Mouse (Mus musculus): ENCODE data around the gene Tmem56. TPM values are rescaled to one million over a fixed set of nuclear protein-coding genes. Genes with fewer than 3 reads are reported as not detected.

The Tmem56 gene
- total RNA-seq, 2 experiments from 2014 or later: 1.00 to 1.4 TPM

DNA sequence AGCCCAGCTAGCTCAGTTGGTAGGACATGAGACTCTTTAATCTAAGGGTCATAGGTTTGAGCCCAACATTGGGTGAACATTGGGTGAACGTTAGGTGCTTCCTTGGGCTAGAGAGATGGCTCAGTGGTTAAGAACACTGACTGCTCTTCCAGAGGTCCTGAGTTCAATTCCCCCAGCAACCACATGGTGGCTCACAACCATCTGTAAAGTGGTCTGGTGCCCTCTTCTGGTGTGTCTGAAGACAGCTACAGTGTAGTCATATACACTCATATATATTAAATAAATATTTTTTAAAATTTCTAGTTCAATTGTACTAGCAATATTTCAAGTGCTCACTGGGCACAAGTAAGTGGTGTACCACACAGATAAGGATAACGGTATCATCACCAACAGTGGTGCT lies 4.3 kb upstream of the Tmem56 start:
- DNase-seq: no peak
- intact Hi-C loops (cut with DNase I): no loop called here

- intact Hi-C loops (cut with DNase I): no loop called here
Observed at GRCm38 (mm10) chr3:121285219-121285618, 2.3 kb upstream of the Tmem56 start.

DNA sequence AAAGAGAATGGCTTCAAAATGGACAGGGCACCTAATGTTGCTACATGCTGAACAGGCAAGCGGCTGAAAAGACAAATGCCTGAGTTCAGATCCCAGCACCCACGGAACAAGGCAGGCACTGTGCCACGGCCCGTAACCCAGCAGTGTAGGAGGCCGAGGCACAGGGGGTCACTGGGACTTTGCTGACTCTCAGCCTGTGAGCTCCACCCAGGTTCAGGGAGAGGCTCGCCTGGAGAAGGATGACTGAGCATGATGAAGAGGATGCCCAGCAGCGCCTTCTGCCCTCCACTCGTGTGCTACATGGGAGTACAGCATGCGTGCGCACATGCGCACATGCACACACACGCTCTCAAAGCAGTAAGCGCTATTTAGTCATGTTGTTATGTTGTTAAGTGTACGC lies 3.2 kb downstream of the Tmem56 start:
- DNase-seq: no peak
- intact Hi-C loops (cut with DNase I): no loop called here

More at GRCm38 (mm10) chr3:121285219-121285618, 2.3 kb upstream of the Tmem56 start:
- no peak for DNase-seq

- peak; percentile 58 to 66 for DNase-seq
- intact Hi-C loops (cut with DNase I): no loop called here
Observed at GRCm38 (mm10) chr3:121277557-121277956, 5.3 kb downstream of the Tmem56 start.

DNA sequence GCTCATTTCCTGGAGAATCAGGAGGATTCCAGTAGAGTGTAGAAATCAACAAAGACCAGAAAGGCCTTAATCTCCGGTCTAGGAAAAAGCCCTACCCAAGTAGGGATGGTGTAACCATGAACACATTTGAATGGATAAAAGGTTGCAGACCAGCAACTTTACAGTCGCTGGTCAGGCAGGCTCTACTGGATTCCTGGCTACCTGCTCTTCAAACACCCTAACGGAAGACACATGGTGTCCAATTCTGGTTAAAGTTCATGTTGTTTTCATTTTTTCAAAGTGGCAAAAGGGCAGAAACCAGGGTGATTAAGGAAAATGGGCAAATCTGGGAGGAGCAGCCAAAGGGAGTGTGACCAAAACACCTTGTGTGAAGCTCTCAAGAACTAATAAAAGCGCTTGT lies 5.9 kb downstream of the Tmem56 start:
- intact Hi-C loops (cut with DNase I): no loop called here
- DNase-seq: no peak

- DNase-seq: no peak
- intact Hi-C loops (cut with DNase I): no loop called here
Observed at GRCm38 (mm10) chr3:121274010-121274409, 8.9 kb downstream of the Tmem56 start.

DNA sequence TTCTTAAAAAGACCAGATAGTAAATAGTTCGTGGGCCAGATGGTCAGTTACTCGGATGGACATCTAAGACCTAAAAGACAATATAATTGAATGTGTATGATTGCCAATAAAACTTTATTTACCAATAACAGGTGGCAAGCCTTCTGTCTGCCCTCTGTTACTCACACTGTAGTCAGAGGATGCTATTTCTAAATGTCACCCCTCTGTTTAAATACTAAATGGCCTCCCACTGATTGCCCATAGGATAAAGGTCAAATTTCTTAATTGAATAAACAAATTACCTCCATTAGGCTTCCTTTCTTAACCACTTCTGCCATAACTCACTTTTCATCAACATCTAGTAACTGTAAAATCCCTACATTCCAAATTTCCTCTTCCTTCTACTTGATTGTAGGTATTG lies 10.3 kb downstream of the Tmem56 start:
- intact Hi-C loops (cut with DNase I): no loop called here
- DNase-seq: no peak

- intact Hi-C loops (cut with DNase I): no loop called here
- no peak for DNase-seq
Observed at GRCm38 (mm10) chr3:121267283-121267682, 15.6 kb downstream of the Tmem56 start.

DNA sequence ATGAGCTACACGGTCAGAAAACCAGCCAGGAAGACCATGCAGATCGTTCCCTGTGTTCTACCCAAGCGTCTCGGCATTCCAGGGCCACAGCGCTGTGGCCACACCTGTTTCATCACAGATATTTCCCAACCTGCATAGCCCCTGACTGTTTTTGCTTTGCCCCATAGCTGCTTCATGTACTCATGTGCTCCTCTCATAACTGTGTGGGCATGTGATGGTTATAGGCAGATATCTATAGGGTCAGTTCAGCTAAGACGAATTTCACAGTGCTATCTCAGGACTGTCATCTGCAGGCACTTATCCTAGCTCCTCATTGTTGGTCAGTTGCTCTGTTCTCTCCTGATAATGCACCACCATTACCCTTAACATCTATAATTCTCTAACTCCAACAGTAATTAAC lies 18.7 kb downstream of the Tmem56 start:
- DNase-seq: no peak
- intact Hi-C loops (cut with DNase I): no loop called here

DNA sequence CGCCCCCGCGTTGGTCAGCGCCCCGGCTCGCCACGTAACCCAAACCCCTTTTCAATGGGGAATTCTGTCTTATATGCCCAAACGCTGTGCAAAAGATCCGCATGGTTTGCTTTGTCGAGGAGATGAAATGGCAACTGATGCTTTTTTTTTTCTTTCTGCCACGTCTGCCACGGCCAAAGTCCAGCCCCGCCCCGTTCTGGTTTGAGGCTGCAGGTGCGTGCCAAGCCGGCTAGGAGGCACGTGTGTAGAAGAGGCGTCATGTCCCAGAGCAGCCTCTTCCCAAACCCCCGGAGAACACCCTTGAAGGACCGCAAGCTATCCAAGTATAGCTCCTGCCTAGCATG lies 19.7 kb downstream of the Tmem56 start:
- DNase-seq: peak; percentile 20 to 37
- intact Hi-C loops (cut with DNase I): no loop called here

DNA sequence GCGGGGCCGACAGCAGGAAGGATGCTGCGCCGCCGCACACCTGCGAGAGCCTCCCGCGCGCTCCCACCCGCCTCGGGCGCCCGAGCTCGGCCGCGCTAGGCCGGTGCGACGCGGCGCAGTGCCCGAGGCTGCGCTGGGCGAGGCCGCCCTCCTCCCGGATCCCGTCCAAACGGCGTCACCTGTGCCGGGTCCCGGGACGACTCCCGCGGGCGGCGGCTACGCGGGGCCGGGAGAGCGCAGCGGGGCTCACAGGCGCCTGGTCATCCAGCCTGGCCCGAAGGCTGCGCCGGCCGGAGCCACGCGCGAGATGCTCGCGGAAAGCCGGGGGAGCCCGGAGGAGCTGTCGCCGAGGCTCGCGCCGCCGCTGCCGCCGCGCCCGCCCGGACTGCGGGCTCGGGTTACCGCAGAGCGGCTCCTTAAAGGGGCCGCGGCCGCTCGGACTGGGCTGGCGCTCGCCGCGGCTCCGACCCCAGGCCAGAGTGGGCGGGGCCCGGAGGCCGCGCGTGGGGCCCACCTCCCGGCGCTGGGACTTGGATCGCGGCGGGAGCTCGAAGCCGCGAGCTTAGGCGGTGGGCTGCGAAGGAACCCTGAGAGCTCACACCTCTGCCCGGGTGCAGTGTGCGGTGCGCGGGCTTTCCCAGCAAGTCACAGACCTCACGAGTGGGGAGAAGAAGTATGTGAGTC lies 20.2 kb downstream of the Tmem56 start:
- DNase-seq: peak; percentile 70 to 76
- intact Hi-C loops (cut with DNase I): no loop called here

- DNase-seq: no peak
- intact Hi-C loops (cut with DNase I): no loop called here
Observed at GRCm38 (mm10) chr3:121261939-121262520, 20.9 kb downstream of the Tmem56 start.

DNA sequence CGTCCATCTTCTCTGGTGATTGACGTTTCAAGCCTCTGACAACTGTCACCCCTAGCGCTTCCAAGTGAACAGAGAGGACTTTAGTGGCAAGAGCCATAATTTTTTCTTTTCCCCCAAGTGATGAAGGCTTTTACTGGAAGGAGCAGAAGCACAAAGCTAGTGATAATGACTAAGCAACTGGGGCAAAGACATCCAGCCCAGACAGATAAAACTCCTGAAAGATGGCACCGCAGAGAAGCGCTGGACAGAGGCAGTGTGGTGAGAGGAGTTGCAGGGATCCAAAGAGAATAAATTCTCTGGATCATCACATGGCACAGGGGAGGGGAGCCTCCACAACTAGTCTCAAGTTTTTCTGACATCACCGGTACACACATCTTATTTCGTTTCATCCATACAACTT lies 21.6 kb downstream of the Tmem56 start:
- intact Hi-C loops (cut with DNase I): no loop called here
- DNase-seq: no peak

DNA sequence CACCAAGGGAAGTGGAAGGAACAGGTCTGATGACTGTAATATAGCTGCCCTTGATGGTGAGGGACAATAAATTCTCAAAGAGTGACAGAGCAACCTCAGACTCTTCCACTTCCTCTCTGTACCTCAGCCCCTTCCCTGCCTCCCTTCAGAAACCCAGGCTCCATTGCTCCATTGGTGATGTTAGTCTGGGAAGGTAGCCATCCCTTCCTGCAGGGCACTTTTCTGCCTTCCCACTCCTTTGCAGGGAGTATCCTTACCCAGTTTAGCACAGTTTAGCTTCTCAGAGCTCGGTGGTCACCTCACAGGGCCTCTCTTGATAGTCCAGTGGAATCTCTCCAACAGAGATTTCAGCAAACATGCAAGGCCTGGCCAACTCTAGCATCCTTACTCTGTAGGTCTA lies 22.1 kb downstream of the Tmem56 start:
- DNase-seq: no peak
- intact Hi-C loops (cut with DNase I): no loop called here

DNA sequence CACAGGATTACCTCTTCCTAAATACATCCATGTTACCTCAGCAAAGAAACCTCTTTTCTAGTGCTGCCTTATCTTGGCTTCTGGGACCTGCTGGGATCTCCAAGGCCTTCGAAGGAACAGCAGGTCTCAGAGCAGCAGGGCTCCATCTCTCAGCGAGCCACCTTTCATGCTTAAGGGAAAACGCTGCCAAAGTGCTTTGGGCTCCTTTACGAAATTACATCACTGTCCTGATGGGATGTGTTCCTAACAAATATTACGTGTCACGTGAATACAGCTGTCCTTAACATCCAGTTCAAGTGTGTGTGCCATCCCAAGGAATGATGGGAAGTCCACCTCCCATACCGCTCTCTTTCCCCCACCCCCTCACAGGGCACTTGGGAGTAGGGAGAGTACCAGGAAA lies 22.9 kb downstream of the Tmem56 start:
- no peak for DNase-seq
- intact Hi-C loops (cut with DNase I): no loop called here

DNA sequence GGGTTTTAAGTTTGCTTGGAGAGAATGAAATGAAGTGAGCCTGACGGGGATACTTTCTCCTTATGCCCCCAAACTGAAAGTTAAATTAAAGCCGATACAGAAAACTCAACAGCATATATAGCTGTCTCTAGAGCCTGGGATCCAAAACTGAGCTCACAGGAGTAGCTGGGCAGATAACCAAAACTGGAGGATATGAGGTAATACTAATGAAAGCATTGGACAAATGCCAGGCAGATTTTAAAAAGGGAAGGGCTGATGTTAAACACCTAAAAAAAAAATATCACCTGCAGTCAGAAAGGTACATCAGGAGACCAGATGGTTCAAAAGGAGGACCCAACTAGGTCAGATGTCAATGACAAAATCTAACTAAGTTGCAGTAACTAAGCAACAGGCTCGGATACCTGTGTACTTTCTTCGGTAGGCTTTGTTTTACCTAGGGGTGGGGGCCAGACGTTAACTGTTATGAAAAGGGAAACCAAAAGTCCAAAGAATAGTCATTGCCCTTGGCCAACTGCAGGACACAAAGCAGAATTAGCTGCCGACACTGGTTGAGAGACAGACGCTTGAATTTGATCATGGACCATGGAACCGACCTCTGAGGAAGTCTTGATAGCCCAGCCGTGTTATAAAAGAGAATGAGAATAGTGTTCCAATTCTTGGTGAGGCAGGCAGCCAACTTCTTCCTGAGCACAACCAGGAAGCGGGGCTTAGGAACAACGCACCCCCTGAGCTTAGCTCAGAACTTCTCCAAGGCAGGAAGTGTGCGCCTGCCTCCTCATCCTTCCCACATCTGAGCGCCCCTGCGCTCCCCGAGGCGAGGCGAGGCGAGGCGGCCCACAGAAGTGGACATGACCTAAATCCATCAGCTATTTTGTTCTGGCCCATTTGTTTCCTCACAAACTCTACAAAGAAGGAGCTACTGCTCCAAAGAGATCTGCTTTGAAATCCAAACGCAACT lies 24.1 kb downstream of the Tmem56 start:
- intact Hi-C loops (cut with DNase I): no loop called here
- peak; percentile 19 to 24 for DNase-seq

- intact Hi-C loops (cut with DNase I): no loop called here
- no peak for DNase-seq
Observed at GRCm38 (mm10) chr3:121257418-121257817, 25.5 kb downstream of the Tmem56 start.

DNA sequence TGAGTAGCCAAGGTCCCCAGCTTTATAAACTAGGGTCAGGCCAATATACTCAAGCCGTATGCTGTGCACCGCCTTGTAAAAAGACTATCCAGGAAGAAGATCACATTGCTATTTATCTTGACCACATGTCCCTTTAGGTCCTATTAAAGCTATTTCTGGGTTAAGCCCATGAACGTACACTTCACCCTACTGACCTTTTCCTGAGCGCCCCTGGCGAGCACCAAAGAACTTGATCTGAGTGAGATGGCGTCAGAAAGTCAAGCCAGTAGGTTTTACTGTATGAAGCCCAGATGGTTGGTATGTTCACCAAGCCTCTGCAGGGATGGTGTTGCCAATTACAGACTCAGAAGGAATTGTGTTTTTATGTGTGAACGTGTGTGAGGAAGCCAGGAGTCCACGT lies 26.8 kb downstream of the Tmem56 start:
- intact Hi-C loops (cut with DNase I): no loop called here

DNA sequence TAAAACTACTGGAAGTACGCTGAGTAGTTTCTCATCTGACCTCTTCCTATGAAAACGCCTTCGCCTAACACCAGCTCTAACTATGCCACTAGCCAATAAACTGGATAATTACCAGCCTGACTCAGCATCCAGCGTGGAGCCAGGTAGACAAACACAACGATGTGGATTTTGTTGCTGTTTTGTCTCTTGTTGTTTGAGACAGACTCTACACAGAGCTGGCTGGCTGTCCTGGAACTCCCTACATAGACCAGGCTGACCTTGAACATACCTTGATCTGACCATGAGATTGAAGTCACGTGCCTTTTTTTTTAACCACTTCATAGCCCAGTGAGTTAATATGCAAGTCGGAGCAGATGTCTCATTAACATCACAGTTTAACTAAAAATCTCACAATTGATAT lies 27.4 kb downstream of the Tmem56 start:
- DNase-seq: no peak
- intact Hi-C loops (cut with DNase I): no loop called here

More for the DNA sequence above, 26.8 kb downstream of the Tmem56 start:
- no peak for DNase-seq

- intact Hi-C loops (cut with DNase I): no loop called here
- peak; percentile 19 to 27 for DNase-seq
Observed at GRCm38 (mm10) chr3:121250576-121251433, 32.1 kb downstream of the Tmem56 start.

- peak; percentile 36 to 37 for DNase-seq
- intact Hi-C loops (cut with DNase I): no loop called here
Observed at GRCm38 (mm10) chr3:121250048-121250447, 32.9 kb downstream of the Tmem56 start.
